Mouse (Mus musculus) erythroid progenitor cell, adult 5-6 weeks (primary cell): Measurements from ENCODE around the gene Casp1. TPM values are rescaled to one million over a fixed set of nuclear protein-coding genes. Genes with fewer than 3 reads are reported as not detected.

Source experiments
- ATAC-seq: replicated peaks from 2 replicates; pipeline ENCODE4 v1.8.0; 2016; ENCODE audit warnings: moderate number of reproducible peaks, mild to moderate bottlenecking, moderate TSS enrichment, inconsistent platforms; ENCODE audit not compliant: poor library complexity, low FRiP score, severe bottlenecking
- total RNA-seq, 2 experiments: library from RNA; stranded (forward) in 1 of 2; stranded (reverse) in 1 of 2; fragments of 150-400 nt in 1 of 2; fragments of 186-747, 209-891 nt in 1 of 2; gene quantifications; 2 replicates each; pipeline versions ENCODE4 v1.2.3 to v1.2.4; 2015 to 2017; ENCODE audit warnings: low replicate concordance in 2 of 2

The Casp1 gene
- 18.0 and 25.9 TPM in 2 replicates for total RNA-seq (2015; ENCODE audit: low replicate concordance)
- 7.8 and 14.5 TPM in 2 replicates for total RNA-seq (2017; ENCODE audit: low replicate concordance)

DNA sequence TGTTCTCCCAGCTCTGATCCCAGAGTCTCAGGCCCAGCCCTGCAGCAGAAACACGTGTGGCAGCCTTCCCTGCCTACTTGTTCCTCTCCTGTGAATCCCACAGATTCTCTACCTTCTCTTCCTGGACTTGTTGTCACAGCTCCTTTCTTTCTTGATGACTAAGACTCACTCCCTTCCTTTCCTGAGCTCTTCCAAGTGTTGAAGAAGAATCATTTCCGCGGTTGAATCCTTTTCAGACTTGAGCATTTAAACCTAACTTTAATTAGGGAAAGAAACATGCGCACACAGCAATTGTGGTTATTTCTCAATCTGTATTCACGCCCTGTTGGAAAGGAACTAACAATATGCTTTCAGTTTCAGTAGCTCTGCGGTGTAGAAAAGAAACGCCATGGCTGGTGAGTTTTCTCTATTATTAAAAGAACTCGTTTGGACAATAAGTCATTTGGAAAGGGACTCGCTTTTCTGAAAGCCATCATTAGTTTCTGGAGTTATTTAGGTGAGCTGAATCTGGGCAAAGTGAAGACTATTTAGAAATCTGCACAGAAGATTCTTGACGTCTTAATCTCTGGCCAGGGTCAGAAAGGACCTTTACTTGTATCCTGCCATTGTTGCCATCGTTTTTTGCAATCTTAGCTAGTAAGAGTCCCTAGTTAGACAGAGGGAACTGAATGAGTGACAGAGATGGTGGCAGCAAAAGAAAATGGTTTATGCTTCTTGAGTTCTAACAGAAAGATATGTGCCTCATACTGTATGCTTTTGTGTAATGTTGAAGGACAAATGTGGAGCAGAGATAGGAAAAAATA is at the start of gene Casp1:
Gene Casp1 (plus strand): TSS at position 189 of the 803 bp plus-strand sequence.
- no peak for ATAC-seq

DNA sequence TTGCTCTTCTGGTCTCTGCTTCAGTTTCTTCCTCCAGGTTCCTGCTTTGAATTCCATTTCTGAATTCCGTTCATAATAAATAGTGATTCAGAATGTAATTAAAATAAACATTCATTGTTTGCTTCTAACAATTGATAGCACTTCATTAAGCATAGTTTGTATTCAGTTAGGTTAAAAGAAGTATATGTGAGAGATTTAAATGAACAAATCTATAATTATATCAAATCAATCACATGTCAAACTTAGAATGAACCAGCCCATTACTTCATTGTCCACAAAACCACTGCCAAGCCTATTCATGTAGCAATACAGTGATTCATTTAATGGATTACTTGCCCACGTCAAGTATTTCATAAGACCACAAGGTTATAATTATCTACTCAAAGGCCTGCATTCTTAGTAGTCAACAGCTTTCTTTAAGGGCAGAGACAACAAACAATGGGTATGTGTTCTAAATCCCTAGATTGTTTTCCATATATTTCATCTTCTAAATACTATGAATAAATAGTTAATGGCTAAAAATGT is 34.3 kb upstream of the Casp1 start:
- no peak for ATAC-seq

- ATAC-seq: no peak
Observed at GRCm38 (mm10) chr9:5270274-5270673, 28.0 kb upstream of the Casp1 start.

- no peak for ATAC-seq
Observed at GRCm38 (mm10) chr9:5270884-5271283, 27.4 kb upstream of the Casp1 start.

GRCm38 (mm10) chr9:5271334-5271845 is 26.9 kb upstream of the Casp1 start:
- no peak for ATAC-seq

DNA sequence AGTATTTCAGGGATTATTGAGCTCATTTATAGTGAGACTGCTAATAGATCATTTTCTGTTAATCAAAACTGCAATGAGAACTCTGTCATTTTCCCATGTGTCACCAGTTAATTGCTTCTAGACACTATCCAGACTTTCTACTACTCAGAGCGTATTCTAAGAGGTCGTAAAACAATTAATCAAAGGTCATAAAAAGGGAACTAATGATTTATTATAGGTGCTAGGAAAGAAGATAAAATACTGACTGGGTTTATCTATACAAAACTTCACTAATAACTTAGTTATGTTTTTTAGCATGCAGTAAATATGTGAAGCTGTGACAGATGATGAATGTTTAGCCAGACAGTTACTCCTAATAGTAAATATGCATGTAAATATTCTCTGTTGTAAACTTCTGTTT is 12.2 kb upstream of the Casp1 start:
- no peak for ATAC-seq

DNA sequence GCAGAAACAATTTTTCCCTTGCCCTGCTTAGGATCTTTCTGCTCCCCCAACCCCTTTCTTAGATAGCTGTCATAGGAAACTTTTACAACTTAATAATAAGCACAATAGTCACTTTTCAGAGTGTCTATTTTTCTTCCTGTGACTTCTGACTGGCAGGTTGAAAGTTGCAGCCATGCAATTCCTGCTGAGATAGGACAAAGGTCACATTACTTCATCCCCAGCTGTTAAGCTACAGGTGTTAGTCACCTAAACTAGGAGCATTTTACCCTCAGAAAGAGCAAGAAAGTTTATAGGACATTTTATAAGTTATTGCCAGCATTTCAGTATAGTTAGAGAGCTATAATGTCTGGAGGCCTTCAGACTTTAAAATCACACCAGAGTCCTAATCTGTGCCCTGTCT is 11.7 kb upstream of the Casp1 start:
- ATAC-seq: no peak

DNA sequence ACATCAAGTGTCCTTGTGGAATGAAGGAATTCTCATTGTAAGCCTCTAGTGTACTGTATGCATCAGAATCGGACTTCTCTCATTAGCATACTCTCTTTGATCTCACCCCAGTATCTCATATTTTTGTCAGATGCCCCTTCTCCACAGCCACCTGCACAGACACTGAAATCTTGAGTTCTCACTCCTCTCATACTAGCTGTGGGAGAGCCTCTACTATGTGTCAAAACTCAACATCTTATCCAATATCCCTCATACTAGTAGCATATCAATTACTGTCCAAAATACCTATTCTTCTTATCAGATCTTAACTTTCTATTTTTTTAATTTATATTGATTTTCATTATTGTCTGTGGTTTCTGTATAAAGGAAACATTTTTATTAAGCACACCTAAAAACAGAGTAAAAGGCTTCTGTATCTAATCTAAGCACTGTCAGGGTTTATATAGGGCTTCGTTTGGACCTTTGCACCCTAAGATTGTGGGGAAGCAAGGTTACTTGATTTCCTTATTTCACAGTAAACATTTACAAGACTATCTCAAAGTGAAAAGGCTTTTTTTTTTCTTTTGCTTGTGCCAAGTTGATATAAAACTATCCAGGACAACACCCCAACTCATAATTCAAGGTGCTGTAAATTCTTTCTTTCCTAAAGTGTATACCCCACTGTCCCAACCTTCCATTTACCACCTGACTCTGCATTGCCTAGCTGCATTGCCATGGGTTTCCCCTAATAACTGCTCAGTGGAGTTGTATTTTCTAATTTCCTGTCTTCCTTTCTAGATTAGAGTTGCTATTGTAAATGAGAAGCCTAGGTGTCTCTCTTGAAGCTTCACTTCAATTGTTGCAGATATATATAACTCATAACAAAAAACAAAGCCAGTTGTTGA is 1.7 kb upstream of the Casp1 start:
- no peak for ATAC-seq

DNA sequence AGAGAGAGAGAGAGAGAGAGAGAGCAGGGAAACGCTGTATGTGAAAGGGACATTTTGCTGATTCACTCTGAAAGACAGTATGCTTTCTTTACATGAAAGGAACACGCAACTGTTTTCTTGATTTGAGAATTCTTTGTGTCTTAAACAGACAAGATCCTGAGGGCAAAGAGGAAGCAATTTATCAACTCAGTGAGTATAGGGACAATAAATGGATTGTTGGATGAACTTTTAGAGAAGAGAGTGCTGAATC is 740 bp downstream of the Casp1 start:
- no peak for ATAC-seq

DNA sequence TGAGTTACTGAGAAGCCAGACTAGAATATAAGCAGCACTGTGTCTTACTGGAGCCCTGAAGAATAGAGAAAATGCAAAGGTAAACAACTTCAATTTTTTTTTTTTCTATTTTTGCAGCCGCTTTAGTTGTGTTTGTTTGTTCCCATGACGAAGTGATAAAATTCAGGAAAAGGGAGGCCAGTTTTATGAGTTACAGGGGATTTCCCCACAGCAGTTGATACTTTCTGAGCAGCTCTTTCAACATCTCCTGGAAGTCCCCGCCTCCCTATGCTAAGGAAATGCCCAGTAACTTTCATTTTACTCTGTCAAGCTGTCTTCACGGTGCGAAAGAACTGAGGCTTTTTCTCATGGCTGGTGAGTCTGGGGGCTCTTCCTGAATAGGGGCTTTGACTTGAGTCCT is 10.2 kb downstream of the Casp1 start, which contains the start of gene Casp4:
Gene Casp4 (plus strand): TSS at position 268 of the 400 bp plus-strand sequence.
- no peak for ATAC-seq

DNA sequence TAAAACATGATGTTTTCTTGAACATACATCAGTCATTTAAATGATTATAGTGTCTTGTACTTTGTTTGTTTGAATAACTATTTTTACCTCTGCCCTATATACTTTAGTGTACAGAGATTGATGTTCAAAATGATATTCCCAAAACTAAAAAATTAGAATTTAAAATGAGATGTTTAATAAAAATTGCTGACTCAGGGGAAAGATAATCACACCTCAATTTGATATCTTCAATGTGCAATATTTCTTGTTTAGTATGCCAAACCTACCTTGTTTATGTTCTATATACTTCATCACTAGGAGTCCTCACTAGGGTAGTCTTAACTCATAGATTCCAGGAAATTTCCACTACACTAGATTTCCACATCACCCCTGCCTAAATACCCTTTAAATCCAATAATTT is 11.8 kb downstream of the Casp1 start:
- no peak for ATAC-seq

DNA sequence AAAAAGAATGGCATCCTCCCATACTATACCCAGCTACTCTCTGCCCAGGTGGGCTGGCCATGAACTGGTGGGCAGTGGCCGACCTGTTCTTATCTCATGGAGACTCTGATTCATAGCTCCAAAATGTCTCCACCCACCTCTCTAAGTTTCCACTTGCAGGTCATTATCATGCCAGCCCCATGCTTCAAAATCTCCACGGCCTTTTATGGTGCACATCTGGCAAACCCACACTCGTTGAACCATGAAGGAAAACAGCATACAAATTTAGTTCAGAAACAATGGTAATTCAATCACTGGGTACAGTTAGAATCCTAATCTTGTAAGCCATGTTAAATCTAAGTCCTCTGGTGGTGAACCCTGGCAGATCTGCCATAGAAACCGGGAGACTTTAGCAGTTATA is 13.1 kb downstream of the Casp1 start:
- no peak for ATAC-seq

GRCm38 (mm10) chr9:5328204-5328603 is 29.9 kb downstream of the Casp1 start:
- ATAC-seq: no peak

DNA sequence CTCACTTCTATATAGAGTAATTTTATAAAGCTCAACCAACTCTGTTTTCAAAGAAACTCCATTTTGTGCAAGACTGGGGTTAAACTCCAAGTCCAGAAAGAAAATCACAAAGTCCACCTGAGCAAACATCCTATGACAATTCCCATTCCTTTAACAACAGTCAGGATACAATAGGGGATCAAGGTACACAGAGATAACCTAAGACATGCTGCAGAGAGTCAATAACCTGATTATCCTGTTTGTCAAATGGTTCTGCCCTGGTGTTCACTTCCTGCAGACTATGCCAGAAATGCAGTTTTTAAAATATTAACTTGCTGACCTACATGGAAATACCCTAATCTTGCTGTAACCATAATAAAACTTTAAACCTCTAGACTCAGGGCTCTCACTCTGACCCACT is 34.1 kb downstream of the Casp1 start:
- no peak for ATAC-seq

GRCm38 (mm10) chr9:5333422-5333821 is 35.1 kb downstream of the Casp1 start:
- ATAC-seq: no peak

GRCm38 (mm10) chr9:5343092-5343491 is 44.8 kb downstream of the Casp1 start:
- ATAC-seq: 0 out of 2 replicates have a peak, but pooled peaks have one; percentile 25

- no peak for ATAC-seq
Observed at GRCm38 (mm10) chr9:5344090-5344489, 45.8 kb downstream of the Casp1 start.

GRCm38 (mm10) chr9:5345291-5345898 is 47.1 kb downstream of the Casp1 start, which contains the start of gene Casp12:
Gene Casp12 (plus strand): TSS chr9:5345430.
- ATAC-seq: no peak

- ATAC-seq: no peak
Observed at GRCm38 (mm10) chr9:5347381-5347780, 49.1 kb downstream of the Casp1 start.

DNA sequence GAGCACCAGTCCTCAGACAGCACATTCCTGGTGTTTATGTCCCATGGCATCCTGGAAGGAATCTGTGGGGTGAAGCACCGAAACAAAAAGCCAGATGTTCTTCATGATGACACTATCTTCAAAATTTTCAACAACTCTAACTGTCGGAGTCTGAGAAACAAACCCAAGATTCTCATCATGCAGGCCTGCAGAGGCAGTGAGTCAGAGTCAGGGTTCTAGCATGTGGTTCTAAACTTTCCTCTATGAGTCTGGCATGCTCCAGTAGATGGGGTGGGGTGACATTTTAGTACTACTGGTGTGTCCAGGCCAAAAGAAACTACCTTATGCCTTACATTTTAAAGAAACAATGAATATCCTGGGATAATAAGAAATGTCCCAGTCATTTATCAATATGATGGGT is 55.4 kb downstream of the Casp1 start:
- no peak for ATAC-seq
